Mouse (Mus musculus) B cell, adult 67 days (primary cell): ENCODE measurements around the gene AY761184. TPM values are rescaled to one million over a fixed set of nuclear protein-coding genes. Genes with fewer than 3 reads are reported as not detected.

ENCODE experiments used
- total RNA-seq, 2 experiments: library from RNA; stranded (reverse); gene quantifications; 4 replicates each; pipeline ENCODE4 v1.2.4; 2023

AY761184 gene
- not detected for total RNA-seq

GRCm38 (mm10) chr8:21703545-21703944, at the start of gene AY761184:
Gene AY761184 (minus strand): TSS chr8:21703645.

DNA sequence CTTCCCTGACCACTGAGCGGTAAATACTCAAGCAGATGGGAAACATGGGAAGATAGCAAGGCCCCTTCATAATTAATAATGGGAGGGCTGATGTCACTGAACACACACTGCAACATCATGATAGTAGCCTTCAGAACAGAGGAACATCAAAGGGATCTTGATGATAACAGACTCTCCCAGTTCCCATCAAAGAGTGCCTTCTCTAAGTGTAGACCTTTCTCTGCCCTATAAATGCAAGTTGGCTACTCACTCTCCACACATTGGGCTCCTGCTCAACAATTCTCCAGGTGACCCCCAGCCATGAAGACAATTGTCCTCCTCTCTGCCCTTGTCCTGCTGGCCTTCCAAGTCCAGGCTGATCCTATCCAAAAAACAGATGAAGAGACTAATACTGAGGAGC, 37.9 kb downstream of the AY761184 start, which contains the start of gene Defa34:
Gene Defa34 (plus strand): TSS at position 301 of the 400 bp plus-strand sequence.

DNA sequence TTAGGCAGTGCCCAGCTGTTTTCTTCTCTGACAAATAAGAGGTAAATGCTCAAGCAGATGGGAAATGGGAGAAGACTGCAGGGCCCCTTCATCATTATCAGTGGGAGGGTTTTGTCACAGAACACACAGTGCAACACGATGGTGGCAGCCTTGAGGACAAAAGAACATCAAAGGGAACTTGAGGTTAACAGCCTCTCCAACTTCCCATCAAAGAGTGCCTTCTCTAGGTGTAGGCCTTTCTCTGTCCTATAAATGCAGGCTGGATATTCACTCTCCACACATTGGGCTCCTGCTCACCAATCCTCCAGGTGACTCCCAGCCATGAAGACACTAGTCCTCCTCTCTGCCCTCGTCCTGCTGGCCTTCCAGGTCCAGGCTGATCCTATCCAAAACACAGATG, 48.0 kb downstream of the AY761184 start, which contains the start of gene Defa17:
Gene Defa17 (plus strand): TSS at position 301 of the 400 bp plus-strand sequence.

Other genes starting within 250 kb of the AY761184 start
- not detected for gene Gm7849, start 247.1 kb downstream of the AY761184 start, total RNA-seq
- not detected for gene Defa20, start 194.4 kb downstream of the AY761184 start, total RNA-seq
- gene Defa32, start 174.6 kb downstream of the AY761184 start, total RNA-seq: not detected
- gene Defa37, start 138.3 kb downstream of the AY761184 start, total RNA-seq: not detected
- not detected for gene Defa28, start 120.6 kb downstream of the AY761184 start, total RNA-seq
- not detected for gene Gm7861, start 109.1 kb downstream of the AY761184 start, total RNA-seq
- gene Defa26, start 85.5 kb downstream of the AY761184 start, total RNA-seq: not detected
- not detected for gene Defa17, start 47.9 kb downstream of the AY761184 start, total RNA-seq
- not detected for gene Defa34, start 37.8 kb downstream of the AY761184 start, total RNA-seq
- not detected for gene Defa24, start 30.8 kb upstream of the AY761184 start, total RNA-seq
- gene Defb50, start 119.9 kb upstream of the AY761184 start, total RNA-seq: not detected
- gene Defb2, start 136.3 kb upstream of the AY761184 start, total RNA-seq: not detected
- not detected for gene Defb10, start 155.3 kb upstream of the AY761184 start, total RNA-seq
- gene Defb9, start 181.8 kb upstream of the AY761184 start, total RNA-seq: not detected
- gene Defb11, start 202.8 kb upstream of the AY761184 start, total RNA-seq: not detected
- not detected for gene Defb15, start 229.1 kb upstream of the AY761184 start, total RNA-seq
- not detected for gene Defb35, start 234.7 kb upstream of the AY761184 start, total RNA-seq
- not detected for gene Defb13, start 243.1 kb upstream of the AY761184 start, total RNA-seq